Mouse (Mus musculus): ENCODE measurements around the gene Gm12355.

The Gm12355 gene

GRCm38 (mm10) chr11:98602090-98602690, 23.3 kb downstream of the Gm12355 start:
- DNase-seq = peak; percentile 30

- no peak for DNase-seq
Measured at GRCm38 (mm10) chr11:98599291-98599690, 26.2 kb downstream of the Gm12355 start.

GRCm38 (mm10) chr11:98598851-98599290, 26.6 kb downstream of the Gm12355 start:
- no peak for DNase-seq

GRCm38 (mm10) chr11:98597991-98598390, 27.5 kb downstream of the Gm12355 start, which contains the start of gene Lrrc3c:
Lrrc3c (plus strand) TSS chr11:98598291.
- DNase-seq = no peak

GRCm38 (mm10) chr11:98597363-98597762, 28.1 kb downstream of the Gm12355 start:
- DNase-seq = peak; percentile 58

GRCm38 (mm10) chr11:98595955-98596354, 29.5 kb downstream of the Gm12355 start:
- DNase-seq = no peak

- no peak for DNase-seq
Measured at GRCm38 (mm10) chr11:98595473-98595872, 30.0 kb downstream of the Gm12355 start.

- no peak for DNase-seq
Measured at GRCm38 (mm10) chr11:98595021-98595420, 30.4 kb downstream of the Gm12355 start.

GRCm38 (mm10) chr11:98590548-98591445, 34.7 kb downstream of the Gm12355 start:
- DNase-seq = no peak

- no peak for DNase-seq
Measured at GRCm38 (mm10) chr11:98589306-98589705, 36.2 kb downstream of the Gm12355 start.

- DNase-seq = peak; percentile 28
Measured at GRCm38 (mm10) chr11:98588833-98589281, 36.6 kb downstream of the Gm12355 start.

GRCm38 (mm10) chr11:98587684-98588546, 37.5 kb downstream of the Gm12355 start:
- peak; percentile 86 for DNase-seq

- peak; percentile 99 for DNase-seq
Measured at GRCm38 (mm10) chr11:98586892-98587563, 38.4 kb downstream of the Gm12355 start, which contains the start of gene Ormdl3. Ormdl3 (minus strand) TSS chr11:98587368.

GRCm38 (mm10) chr11:98586087-98586891, 39.2 kb downstream of the Gm12355 start:
- no peak for DNase-seq

- DNase-seq = no peak
Measured at GRCm38 (mm10) chr11:98584629-98585177, 40.8 kb downstream of the Gm12355 start.

GRCm38 (mm10) chr11:98584146-98584545, 41.3 kb downstream of the Gm12355 start:
- DNase-seq = no peak

- DNase-seq = no peak
Measured at GRCm38 (mm10) chr11:98583571-98583970, 41.9 kb downstream of the Gm12355 start.

GRCm38 (mm10) chr11:98583265-98583552, 42.3 kb downstream of the Gm12355 start:
- no peak for DNase-seq

GRCm38 (mm10) chr11:98582551-98583264, 42.8 kb downstream of the Gm12355 start:
- DNase-seq = no peak

- DNase-seq = no peak
Measured at GRCm38 (mm10) chr11:98582030-98582388, 43.5 kb downstream of the Gm12355 start.

Data from kidney, postnatal 14 days (tissue).